Mouse (Mus musculus) megakaryocyte progenitor cell, adult 5-6 weeks (primary cell): ENCODE measurements around the gene Cask. TPM values are rescaled to one million over a fixed set of nuclear protein-coding genes. Genes with fewer than 3 reads are reported as not detected.

Experiments
- ATAC-seq: replicated peaks from 2 replicates; pipeline ENCODE4 v1.8.0; 2016; ENCODE audit warnings: mild to moderate bottlenecking, moderate TSS enrichment, inconsistent platforms; ENCODE audit not compliant: poor library complexity
- total RNA-seq, 2 experiments: library from RNA; stranded (forward) in 1 of 2; stranded (reverse) in 1 of 2; fragments of 157-497, 149-512 nt in 1 of 2; fragments of 200-1000 nt in 1 of 2; gene quantifications; 2 replicates each; pipeline versions ENCODE4 v1.2.3 to v1.2.4; 2015 to 2017

The Cask gene
- total RNA-seq, 2 experiments from 2014 or later: 20.5 to 27.8 TPM

- ATAC-seq: peak; percentile 51
These were observed 198.9 kb downstream of the Cask start for GRCm38 (mm10) chrX:13652291-13652690.

GRCm38 (mm10) chrX:13651889-13652288, 199.3 kb downstream of the Cask start:
- ATAC-seq: 0 out of 2 replicates have a peak, but pooled peaks have one; percentile 9

GRCm38 (mm10) chrX:13638894-13639293, 212.3 kb downstream of the Cask start:
- no peak for ATAC-seq

GRCm38 (mm10) chrX:13636398-13636797, 214.8 kb downstream of the Cask start:
- peak; percentile 88 for ATAC-seq

- ATAC-seq: peak; percentile 75
These were observed 219.4 kb downstream of the Cask start, which contains the start of gene Gpr34 for GRCm38 (mm10) chrX:13631599-13632283. TSS of gene Gpr34 (plus strand) at chrX:13632089.

- ATAC-seq: no peak
These were observed 228.5 kb downstream of the Cask start for GRCm38 (mm10) chrX:13622654-13623053.

GRCm38 (mm10) chrX:13621473-13621872, 229.7 kb downstream of the Cask start:
- ATAC-seq: no peak

- ATAC-seq: no peak
These were observed 232.7 kb downstream of the Cask start for GRCm38 (mm10) chrX:13618476-13618875.

- ATAC-seq: peak; percentile 61
These were observed 233.9 kb downstream of the Cask start for GRCm38 (mm10) chrX:13617294-13617693.

- peak; percentile 70 for ATAC-seq
These were observed 234.4 kb downstream of the Cask start for GRCm38 (mm10) chrX:13616726-13617125.

- ATAC-seq: no peak
These were observed 239.1 kb downstream of the Cask start for GRCm38 (mm10) chrX:13612115-13612514.

- no peak for ATAC-seq
These were observed 240.1 kb downstream of the Cask start for GRCm38 (mm10) chrX:13611114-13611513.

- ATAC-seq: no peak
These were observed 243.4 kb downstream of the Cask start for GRCm38 (mm10) chrX:13607752-13608151.

GRCm38 (mm10) chrX:13606741-13607140, 244.4 kb downstream of the Cask start:
- no peak for ATAC-seq

- ATAC-seq: peak; percentile 85
These were observed 251.2 kb downstream of the Cask start for GRCm38 (mm10) chrX:13599966-13600365.

- ATAC-seq: peak; percentile 70
These were observed 251.8 kb downstream of the Cask start for GRCm38 (mm10) chrX:13599373-13599772.

GRCm38 (mm10) chrX:13577647-13578046, 273.5 kb downstream of the Cask start:
- no peak for ATAC-seq

- ATAC-seq: peak; percentile 97
These were observed 274.6 kb downstream of the Cask start for GRCm38 (mm10) chrX:13576606-13577005.

- no peak for ATAC-seq
These were observed 276.3 kb downstream of the Cask start for GRCm38 (mm10) chrX:13574872-13575271.

- ATAC-seq: no peak
These were observed 276.9 kb downstream of the Cask start for GRCm38 (mm10) chrX:13574298-13574697.

GRCm38 (mm10) chrX:13554504-13554903, 296.7 kb downstream of the Cask start:
- ATAC-seq: no peak

- ATAC-seq: no peak
These were observed 298.9 kb downstream of the Cask start for GRCm38 (mm10) chrX:13552288-13552687.

GRCm38 (mm10) chrX:13551566-13551965, 299.6 kb downstream of the Cask start:
- ATAC-seq: no peak
